Mouse (Mus musculus) liver, embryonic 12.5 days (tissue): Measurements from ENCODE around the gene Lcor. TPM values are rescaled to one million over a fixed set of nuclear protein-coding genes. Genes with fewer than 3 reads are reported as not detected.

Source experiments
- ATAC-seq: fragments of 200-750 bp; cut with Nextera tagmentation; 2 replicates; pipeline ENCODE4 v1.8.0; 2017; ENCODE audit warnings: moderate number of reproducible peaks, mild to moderate bottlenecking, moderate library complexity
- H3K27ac ChIP-seq: fragments of 300-500 bp; sonication (generic); 2 replicates; pipeline ENCODE4 v1.5.1; 2016; ENCODE audit warnings: mild to moderate bottlenecking
- H3K27me3 ChIP-seq: fragments of 300-500 bp; sonication (generic); replicated peaks from 2 replicates; pipeline ENCODE4 v1.6.1; 2016; ENCODE audit warnings: mild to moderate bottlenecking, moderate library complexity
- H3K36me3 ChIP-seq: fragments of 300-500 bp; sonication (generic); 2 replicates; pipeline ENCODE4 v1.6.1; 2016; ENCODE audit warnings: mild to moderate bottlenecking, moderate library complexity
- H3K4me1 ChIP-seq: fragments of 300-500 bp; sonication (generic); 2 replicates; pipeline ENCODE4 v1.6.1; 2016
- H3K4me2 ChIP-seq: fragments of 300-500 bp; sonication (generic); 2 replicates; pipeline ENCODE4 v1.6.1; 2016; ENCODE audit warnings: mild to moderate bottlenecking, moderate library complexity
- H3K4me3 ChIP-seq: fragments of 300-500 bp; sonication (generic); 2 replicates; pipeline ENCODE4 v1.5.1; 2016; ENCODE audit warnings: mild to moderate bottlenecking, moderate library complexity
- H3K9ac ChIP-seq: fragments of 300-500 bp; sonication (generic); 2 replicates; pipeline ENCODE4 v1.6.1; 2016; ENCODE audit warnings: mild to moderate bottlenecking, moderate library complexity
- H3K9me3 ChIP-seq: fragments of 300-500 bp; sonication (generic); replicated peaks from 2 replicates; pipeline ENCODE4 v1.6.1; 2016; ENCODE audit warnings: mild to moderate bottlenecking, moderate library complexity
- WGBS: fragments of 180-500 bp; shearing (Covaris S2); methylation state at CpG from one replicate; pipeline ENCODE4 v1.1.7; 2016; ENCODE audit not compliant: insufficient replicate concordance; 5-methylcytosine and 5-hydroxymethylcytosine counted together
- polyA plus RNA-seq: library from polyadenylated mRNA; unstranded; fragments of >200 nt; fragmentation: Nextera tagmentation; extraction: Ambion mirVana; gene quantifications from 2 replicates; pipeline ENCODE4 v1.2.1, GENCODE M21; 2016

Lcor gene
- 7.9 and 9.3 TPM in 2 replicates for polyA plus RNA-seq

DNA sequence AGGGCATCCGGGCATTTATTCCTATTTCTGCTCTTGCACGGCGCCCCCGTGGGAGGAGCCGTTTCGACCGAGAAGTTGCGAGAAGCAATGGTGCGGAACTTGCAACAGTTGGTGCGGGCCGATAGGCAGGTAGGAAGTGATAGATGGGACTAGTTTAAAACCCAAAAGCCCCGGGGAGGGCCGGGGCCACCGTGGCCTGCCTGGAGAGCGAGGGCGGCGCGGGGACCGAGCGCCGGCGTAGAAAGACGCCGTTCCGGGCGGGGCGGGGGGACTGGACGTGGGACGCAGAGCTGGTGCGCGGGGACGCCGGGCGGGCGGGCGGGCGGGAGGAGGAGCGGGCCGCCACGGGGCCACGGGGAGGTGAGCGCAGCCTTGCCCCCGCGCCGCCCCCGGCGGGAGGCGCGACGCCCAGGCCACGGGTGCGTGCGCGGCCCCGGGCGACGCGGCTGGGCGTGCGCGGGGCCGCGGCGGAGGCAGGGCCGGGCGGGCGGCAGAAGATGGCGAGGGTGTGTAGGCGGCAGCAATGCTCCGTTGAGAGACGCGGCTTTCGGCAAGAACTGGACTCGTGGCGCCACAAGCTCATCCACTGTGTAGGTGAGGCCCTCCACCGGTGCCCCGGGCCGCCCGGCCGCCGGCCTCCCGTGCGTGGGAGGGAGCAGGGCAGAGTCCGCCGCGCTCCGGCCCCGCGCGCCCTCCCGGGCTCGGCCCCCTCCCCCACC is at the start of gene Lcor:
Gene Lcor (plus strand): TSS at position 448 of the 719 bp plus-strand sequence.
- H3K4me2 ChIP-seq = peak within 1 kb of the TSS; percentile 96
- ATAC-seq = peak; percentile 94
- no peaks in the 10 kb centered on the region for H3K9me3 ChIP-seq
- 0 out of 2 replicates have a peak, but pooled peaks cover 5% of the 10 kb centered on the region for H3K27me3 ChIP-seq
- H3K36me3 ChIP-seq = no peaks in the 10 kb centered on the region
- WGBS = under 1% methylated on average over 72 of the region's 92 CpGs
- H3K4me3 ChIP-seq = peak within 1 kb of the TSS; percentile 97
- peak within 1 kb of the TSS; percentile 99 for H3K9ac ChIP-seq
- H3K27ac ChIP-seq = peak within 1 kb of the TSS; percentile 99
- peaks cover 34% of the 10 kb centered on the region for H3K4me1 ChIP-seq

GRCm38 (mm10) chr19:41435366-41435765 is 47.1 kb upstream of the Lcor start:
- Histone ChIP-seq H3K4me3 (no peak overlapping the region), H3K9me3 (no peaks in the 10 kb centered on the region), H3K4me2 (no peak overlapping the region), H3K4me1 (no peaks in the 10 kb centered on the region), H3K27ac (no peak overlapping the region), H3K27me3 (no peaks in the 10 kb centered on the region), H3K36me3 (no peaks in the 10 kb centered on the region), H3K9ac (no peak overlapping the region)
- WGBS = 79% methylated on average over 10 of the region's 10 CpGs
- no peak for ATAC-seq

DNA sequence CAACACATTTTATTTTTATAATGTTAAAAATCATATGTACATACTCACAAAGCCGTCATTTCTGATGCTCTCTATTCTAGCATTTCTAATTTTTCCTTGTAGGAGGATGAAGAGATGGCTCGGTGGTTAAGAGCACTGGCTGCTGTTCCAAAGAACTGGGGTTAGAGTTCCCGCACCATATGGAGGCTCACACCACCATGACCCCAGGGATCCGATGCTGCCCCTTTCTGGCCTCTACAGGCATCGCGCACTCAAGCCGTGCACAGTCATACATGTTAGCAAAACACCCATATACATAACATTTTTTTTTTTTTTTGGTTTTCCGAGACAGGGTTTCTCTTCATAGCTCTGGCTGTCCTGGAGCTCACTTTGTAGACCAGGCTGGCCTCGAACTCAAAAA is 46.0 kb upstream of the Lcor start:
- no peak overlapping the region for H3K4me2 ChIP-seq
- H3K9me3 ChIP-seq = no peaks in the 10 kb centered on the region
- peaks cover 7% of the 10 kb centered on the region; the same call in 1 of the 2 replicates for H3K27me3 ChIP-seq
- H3K9ac ChIP-seq = no peak overlapping the region
- H3K4me3 ChIP-seq = no peak overlapping the region
- H3K27ac ChIP-seq = no peak overlapping the region
- no peaks in the 10 kb centered on the region for H3K36me3 ChIP-seq
- 78% methylated on average over 9 of the region's 9 CpGs for WGBS
- ATAC-seq = no peak
- H3K4me1 ChIP-seq = no peaks in the 10 kb centered on the region; the same call in 1 of the 2 replicates

DNA sequence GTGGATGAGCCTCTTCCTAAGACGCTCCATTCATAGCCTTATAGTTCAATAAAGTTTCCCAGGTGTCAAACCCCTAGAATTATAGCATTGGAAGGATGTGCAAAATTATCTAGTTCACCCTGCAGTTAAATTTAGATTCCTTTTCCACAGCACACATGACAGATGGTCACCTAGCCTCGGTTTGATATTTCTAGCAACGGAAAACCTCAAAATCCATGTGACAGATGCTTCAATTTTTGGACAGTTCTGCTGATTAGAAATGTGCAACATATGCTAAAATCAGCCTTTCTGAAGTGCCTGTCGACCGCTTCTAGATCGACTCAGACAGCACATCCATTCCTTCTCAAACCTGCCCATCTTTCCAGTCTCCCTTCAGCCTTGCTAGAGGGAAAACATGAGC is 43.5 kb upstream of the Lcor start:
- peaks cover 16% of the 10 kb centered on the region; the same call in 1 of the 2 replicates for H3K27me3 ChIP-seq
- WGBS = 60% methylated on average over 6 of the region's 6 CpGs
- H3K4me3 ChIP-seq = no peak overlapping the region
- H3K4me2 ChIP-seq = no peak overlapping the region
- no peak overlapping the region for H3K27ac ChIP-seq
- peaks cover 14% of the 10 kb centered on the region for H3K4me1 ChIP-seq
- no peak for ATAC-seq
- no peaks in the 10 kb centered on the region for H3K9me3 ChIP-seq
- no peak overlapping the region for H3K9ac ChIP-seq
- H3K36me3 ChIP-seq = no peaks in the 10 kb centered on the region

- no peaks in the 10 kb centered on the region for H3K36me3 ChIP-seq
- peaks cover 16% of the 10 kb centered on the region; the same call in 1 of the 2 replicates for H3K27me3 ChIP-seq
- WGBS = 42% methylated on average over 3 of the region's 3 CpGs
- no peak for ATAC-seq
- H3K9ac ChIP-seq = no peak overlapping the region
- H3K9me3 ChIP-seq = no peaks in the 10 kb centered on the region
- H3K27ac ChIP-seq = no peak overlapping the region
- peaks cover 39% of the 10 kb centered on the region for H3K4me1 ChIP-seq
- no peak overlapping the region for H3K4me3 ChIP-seq
- no peak overlapping the region for H3K4me2 ChIP-seq
These were observed 41.0 kb upstream of the Lcor start for GRCm38 (mm10) chr19:41441446-41441845.

GRCm38 (mm10) chr19:41441911-41442607 is 40.4 kb upstream of the Lcor start:
- Histone ChIP-seq H3K9me3 (no peaks in the 10 kb centered on the region), H3K4me3 (peak overlapping the region; percentile 37), H3K9ac (no peak overlapping the region), H3K36me3 (no peaks in the 10 kb centered on the region), H3K4me1 (peaks cover 44% of the 10 kb centered on the region), H3K27ac (no peak overlapping the region), H3K27me3 (peaks cover 16% of the 10 kb centered on the region; the same call in 1 of the 2 replicates), H3K4me2 (peak overlapping the region; percentile 66)
- 16% methylated on average over 20 of the region's 20 CpGs for WGBS
- ATAC-seq = no peak

GRCm38 (mm10) chr19:41442608-41442969 is 39.8 kb upstream of the Lcor start:
- Histone ChIP-seq H3K27ac (no peak overlapping the region), H3K9ac (no peak overlapping the region), H3K27me3 (peaks cover 16% of the 10 kb centered on the region; the same call in 1 of the 2 replicates), H3K4me1 (peaks cover 49% of the 10 kb centered on the region), H3K9me3 (no peaks in the 10 kb centered on the region), H3K4me3 (peak overlapping the region; percentile 37), H3K4me2 (peak overlapping the region; percentile 66), H3K36me3 (no peaks in the 10 kb centered on the region)
- no peak for ATAC-seq
- 6% methylated on average over 6 of the region's 6 CpGs for WGBS

GRCm38 (mm10) chr19:41444491-41444890 is 37.9 kb upstream of the Lcor start:
- Histone ChIP-seq H3K36me3 (no peaks in the 10 kb centered on the region), H3K4me1 (peaks cover 54% of the 10 kb centered on the region), H3K9ac (no peak overlapping the region), H3K9me3 (no peaks in the 10 kb centered on the region), H3K27ac (0 out of 2 replicates have a peak overlapping the region, but pooled peaks have one; percentile 25), H3K27me3 (peaks cover 16% of the 10 kb centered on the region; the same call in 1 of the 2 replicates), H3K4me2 (no peak overlapping the region), H3K4me3 (no peak overlapping the region)
- 64% methylated on average over 8 of the region's 8 CpGs for WGBS
- no peak for ATAC-seq

- Histone ChIP-seq H3K4me2 (peak overlapping the region; percentile 43), H3K27ac (peak overlapping the region; percentile 82), H3K27me3 (peaks cover 16% of the 10 kb centered on the region; the same call in 1 of the 2 replicates), H3K9me3 (no peaks in the 10 kb centered on the region), H3K4me1 (peaks cover 54% of the 10 kb centered on the region), H3K4me3 (no peak overlapping the region), H3K36me3 (no peaks in the 10 kb centered on the region), H3K9ac (peak overlapping the region; percentile 36; the same call in 1 of the 2 replicates)
- 56% methylated on average over 10 of the region's 10 CpGs for WGBS
- no peak for ATAC-seq
These were observed 37.3 kb upstream of the Lcor start for GRCm38 (mm10) chr19:41445013-41445610.

DNA sequence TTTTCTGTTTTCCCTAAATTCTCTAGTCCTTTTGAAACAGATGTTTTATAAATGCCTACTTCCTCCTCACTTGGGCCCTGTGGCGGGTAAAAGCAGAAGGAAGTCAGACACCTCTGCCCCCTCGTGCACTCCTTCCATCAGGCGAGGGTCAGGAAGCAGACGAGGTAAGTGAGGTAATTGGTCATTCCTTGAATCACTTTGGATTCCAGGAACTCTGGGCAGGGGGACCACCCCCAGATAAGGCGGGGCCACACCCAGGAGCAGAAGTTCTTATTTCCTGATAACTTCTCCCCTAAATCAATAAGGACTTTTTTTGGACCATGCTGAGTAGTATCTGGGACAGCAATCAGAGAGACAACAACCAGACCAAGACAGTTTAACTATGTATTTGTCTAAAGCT is 36.7 kb upstream of the Lcor start:
- peaks cover 16% of the 10 kb centered on the region; the same call in 1 of the 2 replicates for H3K27me3 ChIP-seq
- H3K4me3 ChIP-seq = no peak overlapping the region
- ATAC-seq = peak; percentile 80
- H3K9me3 ChIP-seq = no peaks in the 10 kb centered on the region
- H3K9ac ChIP-seq = peak overlapping the region; percentile 36; the same call in 1 of the 2 replicates
- 10% methylated on average over 5 of the region's 5 CpGs for WGBS
- H3K27ac ChIP-seq = peak overlapping the region; percentile 82
- H3K4me2 ChIP-seq = peak overlapping the region; percentile 43
- H3K36me3 ChIP-seq = no peaks in the 10 kb centered on the region
- H3K4me1 ChIP-seq = peaks cover 56% of the 10 kb centered on the region

GRCm38 (mm10) chr19:41447166-41447565 is 35.3 kb upstream of the Lcor start:
- 58% methylated on average over 2 of the region's 2 CpGs for WGBS
- Histone ChIP-seq H3K4me1 (peaks cover 68% of the 10 kb centered on the region), H3K9me3 (no peaks in the 10 kb centered on the region), H3K9ac (no peak overlapping the region), H3K4me3 (no peak overlapping the region), H3K27ac (no peak overlapping the region; the same call in 1 of the 2 replicates), H3K27me3 (peaks cover 3% of the 10 kb centered on the region; the same call in 1 of the 2 replicates), H3K4me2 (no peak overlapping the region), H3K36me3 (no peaks in the 10 kb centered on the region)
- no peak for ATAC-seq

- ATAC-seq = no peak
- Histone ChIP-seq H3K27ac (no peak overlapping the region; the same call in 1 of the 2 replicates), H3K27me3 (no peaks in the 10 kb centered on the region), H3K9ac (no peak overlapping the region), H3K4me2 (no peak overlapping the region), H3K36me3 (no peaks in the 10 kb centered on the region), H3K4me3 (no peak overlapping the region), H3K4me1 (peaks cover 69% of the 10 kb centered on the region), H3K9me3 (no peaks in the 10 kb centered on the region)
- 79% methylated on average over 2 of the region's 2 CpGs for WGBS
These were observed 34.7 kb upstream of the Lcor start for GRCm38 (mm10) chr19:41447760-41448159.
